Mouse (Mus musculus): ENCODE data around the gene Sh3rf1. TPM values are rescaled to one million over a fixed set of nuclear protein-coding genes. Genes with fewer than 3 reads are reported as not detected.
A peak's percentile ranks its signal among the peaks of the same experiment; 100 is the strongest.

Gene Sh3rf1
- polyA plus RNA-seq (2015; fragmentation: Nextera tagmentation; extraction: Ambion mirVana): 31.4 and 34.5 TPM in 2 replicates

GRCm38 (mm10) chr8:61223729-61224379 is at the start of gene Sh3rf1:
TSS of gene Sh3rf1 (plus strand) at chr8:61223872.
- Histone ChIP-seq H3K27me3 (no peaks in the 10 kb centered on the region), H3K4me1 (peaks cover 44% of the 10 kb centered on the region), H3K4me2 (peak within 1 kb of the TSS; percentile 76), H3K27ac (peak within 1 kb of the TSS; percentile 92), H3K9me3 (replicated peaks) (no peaks in the 10 kb centered on the region), H3K36me3 (ENCODE audit: poor library complexity, severe bottlenecking) (peaks cover 3% of the 10 kb centered on the region), H3K4me3 (peak within 1 kb of the TSS; percentile 85), H3K9ac (peak within 1 kb of the TSS; percentile 93)
- peak; percentile 92 for ATAC-seq
- under 1% methylated on average over 36 of the region's 84 CpGs for WGBS

- ATAC-seq: no peak
- 72% methylated on average over 7 of the region's 7 CpGs for WGBS
- Histone ChIP-seq H3K9me3 (replicated peaks) (no peaks in the 10 kb centered on the region), H3K4me1 (peaks cover 8% of the 10 kb centered on the region; the same call in 1 of the 2 replicates), H3K27me3 (no peaks in the 10 kb centered on the region), H3K4me3 (no peak overlapping the region), H3K4me2 (no peak overlapping the region), H3K36me3 (ENCODE audit: poor library complexity, severe bottlenecking) (no peaks in the 10 kb centered on the region), H3K27ac (no peak overlapping the region), H3K9ac (no peak overlapping the region)
Measured at GRCm38 (mm10) chr8:61173921-61174492, 49.7 kb upstream of the Sh3rf1 start.

- no peak overlapping the region for H3K27ac ChIP-seq
- peaks cover 11% of the 10 kb centered on the region; the same call in 1 of the 2 replicates for H3K4me1 ChIP-seq
- no peak overlapping the region for H3K4me3 ChIP-seq
- no peaks in the 10 kb centered on the region for H3K27me3 ChIP-seq
- 93% methylated on average over 2 of the region's 2 CpGs for WGBS
- ATAC-seq: no peak
- no peak overlapping the region for H3K4me2 ChIP-seq
- H3K36me3 ChIP-seq (ENCODE audit: poor library complexity, severe bottlenecking): no peaks in the 10 kb centered on the region
- H3K9me3 ChIP-seq (replicated peaks): no peaks in the 10 kb centered on the region
- H3K9ac ChIP-seq: no peak overlapping the region
Measured at GRCm38 (mm10) chr8:61175876-61176275, 47.8 kb upstream of the Sh3rf1 start.

- H3K4me2 ChIP-seq: no peak overlapping the region
Measured at GRCm38 (mm10) chr8:61177680-61178593, 45.7 kb upstream of the Sh3rf1 start.

GRCm38 (mm10) chr8:61178594-61179140 is 45.0 kb upstream of the Sh3rf1 start:
- peak; percentile 83 for ATAC-seq
- H3K4me1 ChIP-seq: peaks cover 11% of the 10 kb centered on the region; the same call in 1 of the 2 replicates
- no peaks in the 10 kb centered on the region; the same call in 1 of the 2 replicates for H3K9me3 ChIP-seq (replicated peaks)
- no peaks in the 10 kb centered on the region for H3K36me3 ChIP-seq (ENCODE audit: poor library complexity, severe bottlenecking)
- H3K4me2 ChIP-seq: peak overlapping the region; percentile 30
- WGBS: 26% methylated on average over 11 of the region's 11 CpGs
- no peaks in the 10 kb centered on the region for H3K27me3 ChIP-seq
- peak overlapping the region; percentile 12; the same call in 1 of the 2 replicates for H3K27ac ChIP-seq
- no peak overlapping the region for H3K9ac ChIP-seq
- H3K4me3 ChIP-seq: no peak overlapping the region

More at GRCm38 (mm10) chr8:61177680-61178593, 45.7 kb upstream of the Sh3rf1 start:
- ATAC-seq: 0 out of 2 replicates have a peak, but pooled peaks have one; percentile 48
- peaks cover 11% of the 10 kb centered on the region; the same call in 1 of the 2 replicates for H3K4me1 ChIP-seq
- 74% methylated on average over 12 of the region's 12 CpGs for WGBS
- H3K36me3 ChIP-seq (ENCODE audit: poor library complexity, severe bottlenecking): no peaks in the 10 kb centered on the region
- no peak overlapping the region for H3K27ac ChIP-seq
- H3K9ac ChIP-seq: no peak overlapping the region
- no peaks in the 10 kb centered on the region for H3K27me3 ChIP-seq
- no peak overlapping the region for H3K4me3 ChIP-seq
- H3K9me3 ChIP-seq (replicated peaks): no peaks in the 10 kb centered on the region

- 86% methylated on average over 2 of the region's 2 CpGs for WGBS
- Histone ChIP-seq H3K4me1 (peaks cover 11% of the 10 kb centered on the region; the same call in 1 of the 2 replicates), H3K27ac (no peak overlapping the region), H3K9ac (no peak overlapping the region), H3K4me3 (no peak overlapping the region), H3K9me3 (replicated peaks) (no peaks in the 10 kb centered on the region; the same call in 1 of the 2 replicates), H3K27me3 (no peaks in the 10 kb centered on the region), H3K36me3 (ENCODE audit: poor library complexity, severe bottlenecking) (no peaks in the 10 kb centered on the region), H3K4me2 (no peak overlapping the region)
- ATAC-seq: no peak
Measured at GRCm38 (mm10) chr8:61181592-61181991, 42.1 kb upstream of the Sh3rf1 start.

- WGBS: 89% methylated on average over 4 of the region's 4 CpGs
- H3K27ac ChIP-seq: no peak overlapping the region
Measured at GRCm38 (mm10) chr8:61182020-61182419, 41.7 kb upstream of the Sh3rf1 start.

GRCm38 (mm10) chr8:61185274-61186198 is 38.1 kb upstream of the Sh3rf1 start:
- 80% methylated on average over 5 of the region's 5 CpGs for WGBS
- ATAC-seq: no peak
- no peaks in the 10 kb centered on the region for H3K27me3 ChIP-seq

More at GRCm38 (mm10) chr8:61182020-61182419, 41.7 kb upstream of the Sh3rf1 start:
- Histone ChIP-seq H3K4me2 (no peak overlapping the region), H3K27me3 (no peaks in the 10 kb centered on the region), H3K36me3 (ENCODE audit: poor library complexity, severe bottlenecking) (no peaks in the 10 kb centered on the region), H3K9me3 (replicated peaks) (no peaks in the 10 kb centered on the region; the same call in 1 of the 2 replicates), H3K4me1 (peaks cover 11% of the 10 kb centered on the region; the same call in 1 of the 2 replicates), H3K9ac (no peak overlapping the region), H3K4me3 (no peak overlapping the region)
- ATAC-seq: no peak

GRCm38 (mm10) chr8:61194306-61194925 is 29.3 kb upstream of the Sh3rf1 start:
- no peaks in the 10 kb centered on the region for H3K27me3 ChIP-seq
- no peak overlapping the region for H3K9ac ChIP-seq
- no peak overlapping the region for H3K27ac ChIP-seq
- no peaks in the 10 kb centered on the region for H3K9me3 ChIP-seq (replicated peaks)
- 89% methylated on average over 5 of the region's 5 CpGs for WGBS
- no peaks in the 10 kb centered on the region for H3K36me3 ChIP-seq (ENCODE audit: poor library complexity, severe bottlenecking)
- ATAC-seq: no peak
- H3K4me2 ChIP-seq: no peak overlapping the region
- H3K4me3 ChIP-seq: no peak overlapping the region
- H3K4me1 ChIP-seq: no peaks in the 10 kb centered on the region

More at GRCm38 (mm10) chr8:61185274-61186198, 38.1 kb upstream of the Sh3rf1 start:
- Histone ChIP-seq H3K27ac (no peak overlapping the region), H3K4me2 (no peak overlapping the region), H3K9ac (no peak overlapping the region), H3K36me3 (ENCODE audit: poor library complexity, severe bottlenecking) (no peaks in the 10 kb centered on the region), H3K4me1 (no peaks in the 10 kb centered on the region), H3K4me3 (no peak overlapping the region), H3K9me3 (replicated peaks) (no peaks in the 10 kb centered on the region; the same call in 1 of the 2 replicates)

- Histone ChIP-seq H3K4me2 (no peak overlapping the region), H3K4me3 (no peak overlapping the region), H3K27me3 (no peaks in the 10 kb centered on the region), H3K36me3 (ENCODE audit: poor library complexity, severe bottlenecking) (no peaks in the 10 kb centered on the region), H3K9ac (no peak overlapping the region), H3K4me1 (no peaks in the 10 kb centered on the region), H3K27ac (no peak overlapping the region), H3K9me3 (replicated peaks) (no peaks in the 10 kb centered on the region)
- 83% methylated on average over 6 of the region's 6 CpGs for WGBS
- no peak for ATAC-seq
Measured at GRCm38 (mm10) chr8:61200254-61200887, 23.3 kb upstream of the Sh3rf1 start.
